Mouse (Mus musculus) neural tube, embryonic 11.5 days (tissue): ENCODE measurements at regions not wholly inside any gene's neighbourhood (a gene's known extent, or its start where the extent isn't known, plus 50 kb on each side); places are given as distances from the start of the nearest gene placed in this dataset.
A peak's percentile ranks its signal among the peaks of the same experiment; 100 is the strongest.

Experiments used
- ATAC-seq: fragments of 200-750 bp; cut with Nextera tagmentation; 2 replicates; pipeline ENCODE4 v1.8.0; 2017; ENCODE audit warnings: moderate number of reproducible peaks, mild to moderate bottlenecking, moderate TSS enrichment, moderate library complexity; ENCODE audit not compliant: insufficient read depth, low FRiP score, low TSS enrichment
- DNase-seq: peaks from one replicate; pipeline ENCODE4 v3.0.0-alpha.2; 2015; ENCODE audit warnings: low spot score
- H3K27ac ChIP-seq: fragments of 300-500 bp; sonication (generic); 2 replicates; pipeline ENCODE4 v1.5.1; 2014; ENCODE audit warnings: low read depth, mild to moderate bottlenecking, low read length
- H3K27me3 ChIP-seq: fragments of 300-500 bp; sonication (generic); 2 replicates; pipeline ENCODE4 v1.6.1; 2014; ENCODE audit warnings: mild to moderate bottlenecking, low read length, mixed read lengths; ENCODE audit not compliant: control insufficient read depth, insufficient read depth
- H3K36me3 ChIP-seq: fragments of 300-500 bp; sonication (generic); 2 replicates; pipeline ENCODE4 v1.6.1; 2014; ENCODE audit warnings: mild to moderate bottlenecking, low read length, moderate library complexity, mixed read lengths; ENCODE audit not compliant: control insufficient read depth, insufficient read depth
- H3K4me1 ChIP-seq: fragments of 300-500 bp; sonication (generic); 2 replicates; pipeline ENCODE4 v1.6.1; 2014; ENCODE audit warnings: low read length, mixed read lengths; ENCODE audit not compliant: control insufficient read depth, insufficient read depth
- H3K4me2 ChIP-seq: fragments of 300-500 bp; sonication (generic); 2 replicates; pipeline ENCODE4 v1.6.1; 2014; ENCODE audit warnings: low read depth, mild to moderate bottlenecking, moderate library complexity
- H3K4me3 ChIP-seq: fragments of 300-500 bp; sonication (generic); 2 replicates; pipeline ENCODE4 v1.5.1; 2014; ENCODE audit warnings: low read depth, low read length
- H3K9ac ChIP-seq: fragments of 300-500 bp; sonication (generic); 2 replicates; pipeline ENCODE4 v1.6.1; 2014; ENCODE audit warnings: mild to moderate bottlenecking, low read length
- H3K9me3 ChIP-seq: fragments of 300-500 bp; sonication (generic); 2 replicates; pipeline ENCODE4 v1.6.1; 2016; ENCODE audit warnings: low read length; ENCODE audit not compliant: control insufficient read depth
- WGBS: fragments of 180-500 bp; shearing (Covaris S2); extraction: QIAGEN DNeasy Blood & Tissue Kit; methylation state at CpG from one replicate; pipeline ENCODE4 v1.1.7; 2014; 5-methylcytosine and 5-hydroxymethylcytosine counted together

DNA sequence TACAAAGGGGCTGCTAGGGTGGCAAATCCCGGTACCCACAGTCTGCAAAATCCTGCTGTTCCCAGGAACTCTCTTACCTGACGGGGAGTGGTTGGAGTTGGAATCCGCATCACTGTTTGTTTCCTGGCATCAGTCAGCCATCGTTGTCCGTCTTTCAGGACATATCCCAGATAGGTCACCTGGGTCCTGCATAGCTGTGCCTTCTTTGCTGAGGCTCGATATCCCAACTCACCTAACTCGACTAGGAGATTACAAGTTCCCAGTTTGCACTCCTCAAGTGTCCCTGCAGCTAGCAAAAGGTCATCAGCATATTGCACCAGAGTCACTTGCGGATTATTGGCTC is 276.6 kb downstream of the Gm21863 start:
- peak; percentile 9 for DNase-seq
- no peak for ATAC-seq

GRCm38 (mm10) chr12:20231528-20231927 is 277.2 kb downstream of the Gm21863 start:
- peaks cover 75% of the 10 kb centered on the region for H3K9me3 ChIP-seq
- DNase-seq (peak; percentile 11), ATAC-seq (peak; percentile 26; the same call in 1 of the 2 replicates)
- 66% methylated on average over 12 of the region's 12 CpGs for WGBS
- H3K4me2 ChIP-seq = no peak overlapping the region
- H3K27me3 ChIP-seq = peaks cover 18% of the 10 kb centered on the region
- no peak overlapping the region for H3K27ac ChIP-seq
- H3K36me3 ChIP-seq = peaks cover 9% of the 10 kb centered on the region
- no peak overlapping the region for H3K4me3 ChIP-seq
- no peaks in the 10 kb centered on the region for H3K4me1 ChIP-seq
- H3K9ac ChIP-seq = no peak overlapping the region

More for the DNA sequence above, 276.6 kb downstream of the Gm21863 start:
- WGBS = 65% methylated on average over 8 of the region's 8 CpGs
- H3K9me3 ChIP-seq = peaks cover 75% of the 10 kb centered on the region
- no peaks in the 10 kb centered on the region for H3K4me1 ChIP-seq
- no peak overlapping the region for H3K27ac ChIP-seq
- H3K9ac ChIP-seq = no peak overlapping the region
- H3K36me3 ChIP-seq = peaks cover 9% of the 10 kb centered on the region
- H3K4me3 ChIP-seq = no peak overlapping the region
- peaks cover 18% of the 10 kb centered on the region for H3K27me3 ChIP-seq
- H3K4me2 ChIP-seq = no peak overlapping the region

- Histone ChIP-seq H3K4me3 (no peak overlapping the region), H3K36me3 (peaks cover 9% of the 10 kb centered on the region), H3K9ac (no peak overlapping the region), H3K4me2 (no peak overlapping the region), H3K27me3 (peaks cover 18% of the 10 kb centered on the region), H3K9me3 (peaks cover 70% of the 10 kb centered on the region), H3K4me1 (no peaks in the 10 kb centered on the region), H3K27ac (no peak overlapping the region)
- WGBS = 68% methylated on average over 14 of the region's 14 CpGs
- DNase-seq (peak; percentile 10), ATAC-seq (peak; percentile 20; the same call in 1 of the 2 replicates)
These were observed 277.8 kb downstream of the Gm21863 start for GRCm38 (mm10) chr12:20231986-20232541.

DNA sequence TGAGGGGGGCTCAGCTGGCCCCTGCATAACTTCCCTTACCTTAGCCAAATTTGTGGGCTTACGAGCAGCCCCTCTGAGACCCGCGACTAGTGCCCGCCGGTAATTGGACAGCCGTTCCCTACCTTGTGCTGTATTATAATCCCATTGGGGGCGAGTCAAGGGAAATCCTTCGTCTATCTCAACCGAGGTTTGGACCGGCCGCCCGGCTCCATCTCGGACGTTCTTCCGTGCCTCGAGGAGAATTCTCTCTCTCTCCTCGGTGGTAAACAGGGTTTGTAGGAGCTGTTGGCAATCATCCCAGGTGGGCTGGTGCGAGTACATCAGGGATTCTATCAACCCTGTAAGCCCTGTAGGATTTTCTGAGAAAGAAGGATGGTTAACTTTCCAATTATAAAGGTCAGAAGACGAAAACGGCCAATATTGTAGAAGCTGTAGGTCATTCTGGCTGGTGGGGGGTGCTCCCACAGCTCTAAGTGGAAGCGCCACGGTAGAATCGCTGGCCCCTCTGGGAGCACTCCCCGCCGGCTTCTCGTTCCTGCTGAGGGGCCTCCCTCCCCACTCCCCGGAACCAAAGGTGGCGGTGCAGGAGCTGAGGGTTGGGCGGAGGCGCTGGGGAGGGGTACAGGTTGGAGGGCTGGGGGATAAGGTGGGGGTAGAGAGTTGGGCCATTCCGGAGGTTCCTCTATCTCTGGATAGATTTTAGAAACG is 278.6 kb downstream of the Gm21863 start:
- peaks cover 62% of the 10 kb centered on the region for H3K9me3 ChIP-seq
- DNase-seq (peak; percentile 14), ATAC-seq (peak; percentile 39)
- WGBS = 67% methylated on average over 32 of the region's 32 CpGs
- peaks cover 18% of the 10 kb centered on the region for H3K27me3 ChIP-seq
- no peak overlapping the region for H3K27ac ChIP-seq
- peaks cover 9% of the 10 kb centered on the region for H3K36me3 ChIP-seq
- no peaks in the 10 kb centered on the region for H3K4me1 ChIP-seq
- H3K4me2 ChIP-seq = no peak overlapping the region
- no peak overlapping the region for H3K9ac ChIP-seq
- no peak overlapping the region for H3K4me3 ChIP-seq

DNA sequence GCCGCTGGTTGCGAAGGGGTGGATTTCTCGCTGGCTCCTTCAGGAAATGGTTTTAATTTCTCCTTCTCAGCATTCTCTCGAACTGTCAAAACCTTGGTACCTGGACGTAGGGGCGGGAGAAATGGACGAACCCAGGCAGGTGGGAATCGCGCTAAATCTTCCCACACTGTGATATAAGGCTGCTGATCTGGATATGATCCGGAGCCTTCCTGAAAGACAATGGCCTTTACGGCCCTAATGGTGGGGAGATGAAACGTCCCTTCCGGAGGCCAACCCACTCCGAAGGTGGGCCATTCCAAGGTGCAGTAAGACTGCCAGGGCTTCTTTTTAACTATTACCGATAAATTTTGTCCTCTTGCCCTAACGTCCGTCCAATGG is 279.1 kb downstream of the Gm21863 start:
- Histone ChIP-seq H3K27ac (no peak overlapping the region), H3K4me3 (no peak overlapping the region), H3K9me3 (peaks cover 56% of the 10 kb centered on the region), H3K27me3 (peaks cover 17% of the 10 kb centered on the region), H3K36me3 (peaks cover 9% of the 10 kb centered on the region), H3K4me2 (no peak overlapping the region), H3K4me1 (no peaks in the 10 kb centered on the region), H3K9ac (no peak overlapping the region)
- ATAC-seq (peak; percentile 49), DNase-seq (peak; percentile 11)
- 72% methylated on average over 17 of the region's 17 CpGs for WGBS

- no peaks in the 10 kb centered on the region for H3K4me1 ChIP-seq
- peaks cover 16% of the 10 kb centered on the region for H3K27me3 ChIP-seq
- no peak overlapping the region for H3K4me3 ChIP-seq
- ATAC-seq (peak; percentile 42), DNase-seq (peak; percentile 16)
- H3K9me3 ChIP-seq = peaks cover 54% of the 10 kb centered on the region
- no peak overlapping the region for H3K4me2 ChIP-seq
- H3K36me3 ChIP-seq = peaks cover 9% of the 10 kb centered on the region
- H3K9ac ChIP-seq = no peak overlapping the region
- no peak overlapping the region for H3K27ac ChIP-seq
- 74% methylated on average over 25 of the region's 25 CpGs for WGBS
These were observed 279.6 kb downstream of the Gm21863 start for GRCm38 (mm10) chr12:20233871-20234307.
